Mouse (Mus musculus) lung, postnatal 0 days (tissue): ENCODE results near the gene Dhx30. TPM values are rescaled to one million over a fixed set of nuclear protein-coding genes. Genes with fewer than 3 reads are reported as not detected.

Source experiments
- ATAC-seq: fragments of 200-750 bp; cut with Nextera tagmentation; 2 replicates; pipeline ENCODE4 v1.8.0; 2017; ENCODE audit warnings: moderate library complexity
- DNase-seq: peaks from one replicate; pipeline ENCODE4 v3.0.0-alpha.2; 2016; ENCODE audit warnings: low spot score
- H3K27ac ChIP-seq: fragments of 300-500 bp; sonication (generic); 2 replicates; pipeline ENCODE4 v1.5.1; 2014; ENCODE audit warnings: antibody characterized with exemption, mild to moderate bottlenecking, low read length, mixed read lengths
- H3K27me3 ChIP-seq: fragments of 300-500 bp; sonication (generic); replicated peaks from 2 replicates; pipeline ENCODE4 v1.6.1; 2014; ENCODE audit warnings: low read length, mixed read lengths; ENCODE audit not compliant: insufficient read depth
- H3K36me3 ChIP-seq: fragments of 300-500 bp; sonication (generic); 2 replicates; pipeline ENCODE4 v1.6.1; 2014; ENCODE audit warnings: low read length, mixed read lengths; ENCODE audit not compliant: insufficient read depth
- H3K4me1 ChIP-seq: fragments of 300-500 bp; sonication (generic); 2 replicates; pipeline ENCODE4 v1.6.1; 2014; ENCODE audit warnings: antibody characterized with exemption, low read depth, low read length, mixed read lengths; ENCODE audit not compliant: insufficient read depth
- H3K4me2 ChIP-seq: fragments of 300-500 bp; sonication (generic); replicated peaks from 2 replicates; pipeline ENCODE4 v1.6.1; 2014; ENCODE audit warnings: low read depth, mild to moderate bottlenecking, low read length, moderate library complexity, mixed read lengths
- H3K4me3 ChIP-seq: fragments of 300-500 bp; sonication (generic); 2 replicates; pipeline ENCODE4 v1.5.1; 2014; ENCODE audit warnings: low read depth, low read length
- H3K9ac ChIP-seq: fragments of 300-500 bp; sonication (generic); replicated peaks from 2 replicates; pipeline ENCODE4 v1.6.1; 2014; ENCODE audit warnings: low read depth, mild to moderate bottlenecking
- H3K9me3 ChIP-seq: fragments of 300-500 bp; sonication (generic); 2 replicates; pipeline ENCODE4 v1.6.1; 2016; ENCODE audit warnings: low read length, mixed read lengths
- CTCF ChIP-seq: IDR thresholded peaks from 2 replicates; pipeline ENCODE4 v1.5.1; 2016; ENCODE audit warnings: antibody characterized with exemption, mild to moderate bottlenecking
- EP300 ChIP-seq: IDR thresholded peaks from 2 replicates; pipeline ENCODE4 v1.6.1; 2016; ENCODE audit warnings: antibody characterized with exemption, mild to moderate bottlenecking, control low read depth
- WGBS: fragments of 180-500 bp; shearing (Covaris S2); extraction: QIAGEN DNeasy Blood & Tissue Kit; methylation state at CpG from one replicate; pipeline ENCODE4 v1.1.7; 2014; 5-methylcytosine and 5-hydroxymethylcytosine counted together
- polyA plus RNA-seq: library from polyadenylated mRNA; unstranded; fragments of >200 nt; fragmentation: Nextera tagmentation; extraction: Ambion mirVana; gene quantifications from 2 replicates; pipeline ENCODE4 v1.2.1, GENCODE M21; 2015

The Dhx30 gene
- polyA plus RNA-seq, 1 experiment from 2014 or later, result 51.7 TPM

- H3K36me3 ChIP-seq, result no peaks in the 10 kb centered on the region
- H3K4me1 ChIP-seq, result peaks cover 3% of the 10 kb centered on the region; the same call in 1 of the 2 replicates
- DNase-seq (no peak), ATAC-seq (no peak)
- H3K27ac ChIP-seq, result no peak overlapping the region
- TF ChIP-seq EP300 (no peak), CTCF (no peak)
- no peaks in the 10 kb centered on the region for H3K9me3 ChIP-seq
- H3K4me3 ChIP-seq, result no peak overlapping the region
- WGBS, result 74% methylated on average over 2 of the region's 2 CpGs
- H3K4me2 ChIP-seq, result no peak overlapping the region
- no peak overlapping the region for H3K9ac ChIP-seq
- H3K27me3 ChIP-seq, result no peaks in the 10 kb centered on the region
Measured at GRCm38 (mm10) chr9:110123322-110123721, 5.7 kb upstream of the Dhx30 start.

- peaks cover 6% of the 10 kb centered on the region; the same call in 1 of the 2 replicates for H3K4me1 ChIP-seq
- H3K4me2 ChIP-seq, result no peak overlapping the region
- ATAC-seq (no peak), DNase-seq (no peak)
- no peak overlapping the region for H3K9ac ChIP-seq
- H3K27ac ChIP-seq, result no peak overlapping the region
- no peaks in the 10 kb centered on the region for H3K36me3 ChIP-seq
- 77% methylated on average over 4 of the region's 4 CpGs for WGBS
- H3K27me3 ChIP-seq, result no peaks in the 10 kb centered on the region
- no peak overlapping the region for H3K4me3 ChIP-seq
- no peak for TF ChIP-seq EP300
- TF ChIP-seq CTCF, result no peak
- no peaks in the 10 kb centered on the region for H3K9me3 ChIP-seq
Measured at GRCm38 (mm10) chr9:110121424-110121823, 3.8 kb upstream of the Dhx30 start.

GRCm38 (mm10) chr9:110118249-110118648 is 619 bp upstream of the Dhx30 start:
- ATAC-seq, result no peak
- H3K27ac ChIP-seq, result peak overlapping the region; percentile 92; the same call in 1 of the 2 replicates
- H3K36me3 ChIP-seq, result no peaks in the 10 kb centered on the region
- TF ChIP-seq EP300 (no peak), CTCF (no peak)
- no peaks in the 10 kb centered on the region for H3K27me3 ChIP-seq
- 57% methylated on average over 1 of the region's 1 CpGs for WGBS
- peak overlapping the region; percentile 82 for H3K9ac ChIP-seq
- H3K4me1 ChIP-seq, result peaks cover 6% of the 10 kb centered on the region; the same call in 1 of the 2 replicates
- DNase-seq, result no peak
- peak overlapping the region; percentile 78 for H3K4me2 ChIP-seq
- H3K9me3 ChIP-seq, result no peaks in the 10 kb centered on the region
- H3K4me3 ChIP-seq, result peak overlapping the region; percentile 87

DNA sequence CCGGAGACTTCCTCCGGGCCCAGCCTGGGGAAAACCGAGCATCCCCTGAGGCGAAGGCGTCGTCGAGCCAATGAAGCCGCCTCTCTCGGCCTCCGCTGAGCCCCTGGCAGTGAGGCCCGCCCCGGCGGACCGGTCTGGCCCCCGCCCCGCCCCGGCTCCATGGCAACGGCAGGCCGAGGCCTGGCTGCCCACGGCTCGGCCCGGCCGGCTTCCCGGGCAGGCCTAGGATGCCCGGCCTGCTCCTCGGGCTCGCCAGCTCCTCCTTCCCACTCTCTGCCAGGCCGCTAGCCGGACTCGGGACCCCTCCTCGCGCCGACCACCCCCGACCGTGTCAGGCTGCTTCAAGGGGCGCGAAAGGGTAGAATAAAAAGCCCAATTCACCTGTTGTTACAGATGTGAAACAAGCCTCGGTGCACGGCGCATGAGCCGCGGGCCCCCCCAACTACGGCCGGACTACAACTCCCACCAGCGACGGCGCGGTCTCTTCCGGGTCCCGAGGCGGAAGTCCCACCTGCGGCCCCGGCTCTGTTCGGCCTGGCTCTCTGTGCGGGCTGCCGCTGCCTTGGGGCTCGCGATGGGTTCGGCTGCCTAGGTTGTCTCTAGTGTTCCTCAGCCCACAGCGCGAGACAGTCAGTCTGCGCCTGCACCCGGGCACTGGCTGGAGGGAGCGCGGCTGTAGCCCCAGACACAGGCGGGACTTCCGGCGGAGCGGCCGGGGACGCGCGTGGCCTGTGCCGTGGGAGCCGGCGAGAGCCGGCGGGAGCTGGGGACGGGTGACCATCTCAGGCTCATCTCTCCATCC is 452 bp downstream of the Dhx30 start, which contains the start of gene Smarcc1:
Gene Smarcc1, plus strand, starts transcription at position 732 of the 802 bp plus-strand sequence.
- DNase-seq, result peak; percentile 92
- peaks cover 6% of the 10 kb centered on the region; the same call in 1 of the 2 replicates for H3K4me1 ChIP-seq
- H3K27ac ChIP-seq, result peak within 1 kb of the TSS; percentile 92
- H3K9me3 ChIP-seq, result no peaks in the 10 kb centered on the region
- TF ChIP-seq EP300, result no peak
- 0 out of 2 replicates have a peak, but pooled peaks have one; percentile 1 for TF ChIP-seq CTCF
- peak; percentile 98 for ATAC-seq
- peak within 1 kb of the TSS; percentile 82 for H3K9ac ChIP-seq
- 1% methylated on average over 75 of the region's 79 CpGs for WGBS
- no peaks in the 10 kb centered on the region for H3K27me3 ChIP-seq
- peak within 1 kb of the TSS; percentile 78 for H3K4me2 ChIP-seq
- H3K4me3 ChIP-seq, result peak within 1 kb of the TSS; percentile 87
- H3K36me3 ChIP-seq, result peaks cover 6% of the 10 kb centered on the region; the same call in 1 of the 2 replicates

DNA sequence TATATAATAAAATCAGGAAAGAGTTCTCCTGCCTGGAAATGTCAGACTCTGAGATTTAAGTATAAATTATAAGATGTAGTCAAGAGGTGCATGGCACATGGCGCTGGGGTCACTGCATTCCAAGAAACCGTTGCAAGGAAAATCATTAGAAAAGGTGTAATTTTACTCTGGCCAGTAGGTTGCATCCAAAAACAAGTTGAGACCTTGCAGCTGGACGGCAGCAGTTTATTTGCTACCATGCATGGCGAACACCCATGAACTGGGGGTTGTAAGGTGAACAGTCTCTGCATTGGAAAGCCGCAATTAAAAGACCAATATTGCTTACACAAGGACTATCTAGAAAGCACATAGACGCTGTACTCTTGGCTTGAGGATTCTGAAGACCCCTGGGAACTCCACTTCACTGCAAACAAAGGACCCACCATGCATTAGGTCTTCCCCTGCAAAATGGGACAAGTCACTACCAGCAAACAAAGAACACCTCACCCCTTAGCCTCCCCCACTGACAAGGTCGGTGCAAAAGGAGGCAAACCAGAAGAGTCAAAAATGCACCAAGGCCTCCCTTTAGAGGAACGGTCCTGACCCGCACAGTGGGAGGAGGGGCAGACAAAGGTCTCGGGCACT is 1.2 kb downstream of the Dhx30 start:
- Histone ChIP-seq H3K4me2 (peak overlapping the region; percentile 78), H3K9me3 (no peaks in the 10 kb centered on the region), H3K27me3 (no peaks in the 10 kb centered on the region), H3K36me3 (peaks cover 7% of the 10 kb centered on the region; the same call in 1 of the 2 replicates), H3K4me3 (peak overlapping the region; percentile 87), H3K4me1 (peaks cover 6% of the 10 kb centered on the region; the same call in 1 of the 2 replicates), H3K27ac (peak overlapping the region; percentile 92), H3K9ac (peak overlapping the region; percentile 82)
- 9% methylated on average over 10 of the region's 10 CpGs for WGBS
- no peak for DNase-seq
- no peak for TF ChIP-seq EP300
- no peak for TF ChIP-seq CTCF
- no peak for ATAC-seq
